Mouse (Mus musculus) heart, adult 2 months (tissue): ENCODE results near the gene Cyp2g1. TPM values are rescaled to one million over a fixed set of nuclear protein-coding genes. Genes with fewer than 3 reads are reported as not detected.
"Not testable (repeated sequence)": the region's sequence is repeated elsewhere in the genome, so short reads cannot be mapped to it uniquely, and the experiment has no call there.

Source experiments
- DNase-seq, 2 experiments: peaks; one replicate each; pipeline ENCODE4 v3.0.0; 2021
- H3K27ac ChIP-seq: fragments of 200-600 bp; 2 replicates; pipeline ENCODE4 v1.8.1; 2022
- H3K27me3 ChIP-seq: fragments of 200-500 bp; 2 replicates; pipeline ENCODE4 v1.6.1; 2012; ENCODE audit warnings: mild to moderate bottlenecking, low read length, inconsistent platforms, mixed read lengths; ENCODE audit not compliant: control insufficient read depth, insufficient read depth
- H3K36me3 ChIP-seq: fragments of 200-500 bp; 2 replicates; pipeline ENCODE4 v1.6.1; 2012; ENCODE audit warnings: low read length, inconsistent platforms; ENCODE audit not compliant: control insufficient read depth, insufficient read depth
- H3K4me1 ChIP-seq: fragments of 200-500 bp; 2 replicates; pipeline ENCODE4 v1.6.1; 2011; ENCODE audit warnings: low read length; ENCODE audit not compliant: control insufficient read depth, insufficient read depth
- H3K4me3 ChIP-seq: fragments of 200-600 bp; 2 replicates; pipeline ENCODE4 v1.8.1; 2022
- H3K79me2 ChIP-seq: fragments of 200-500 bp; replicated peaks from 2 replicates; pipeline ENCODE4 v1.6.1; 2012; ENCODE audit warnings: mild to moderate bottlenecking, inconsistent platforms, low read length, moderate library complexity, mixed read lengths; ENCODE audit not compliant: control insufficient read depth, insufficient read depth
- H3K9ac ChIP-seq: fragments of 200-500 bp; 2 replicates; pipeline ENCODE4 v1.6.1; 2012; ENCODE audit warnings: low read depth, mild to moderate bottlenecking, control low read depth, inconsistent platforms, low read length, mixed read lengths
- CTCF ChIP-seq: fragments of 200-600 bp; IDR thresholded peaks from 2 replicates; pipeline ENCODE4 v1.8.1; 2022; ENCODE audit warnings: antibody characterized with exemption, mild to moderate bottlenecking, moderate library complexity
- EP300 ChIP-seq: fragments of 200-500 bp; IDR thresholded peaks from 2 replicates; pipeline ENCODE4 v1.6.1; 2011; ENCODE audit warnings: low read depth, low read length, control low read depth; ENCODE audit not compliant: insufficient read depth
- POLR2A ChIP-seq: fragments of 200-500 bp; IDR thresholded peaks from 2 replicates; pipeline ENCODE4 v1.6.1; 2011; ENCODE audit warnings: mild to moderate bottlenecking, low read depth, low read length, control low read depth; ENCODE audit not compliant: insufficient read depth
- WGBS: fragments of 180-500 bp; shearing (Covaris S2); methylation state at CpG from one replicate; pipeline ENCODE4 v1.1.7; 2018; 5-methylcytosine and 5-hydroxymethylcytosine counted together
- intact Hi-C: fragments of 180-260 bp; cut with DNase I; formaldehyde crosslinking; loops from one replicate; pipeline ENCODE4 v1.15.1; 2025
- polyA plus RNA-seq: library from polyadenylated mRNA; depleted of rRNA; stranded (reverse); fragments of >200 nt; gene quantifications from 2 replicates; pipeline ENCODE4 v1.2.3, GENCODE M21; 2012
- total RNA-seq, 2 experiments: library from RNA; stranded (reverse); gene quantifications; 2 replicates each; pipeline ENCODE4 v1.2.3; 2021

The Cyp2g1 gene
- total and polyA plus RNA-seq, 3 experiments = not detected

GRCm38 (mm10) chr7:26778474-26778873, 30.2 kb upstream of the Cyp2g1 start:
- peak in 1 of 2 experiments; percentile 6 for DNase-seq
- Histone ChIP-seq H3K4me1 (no peaks in the 10 kb centered on the region), H3K27me3 (no peaks in the 10 kb centered on the region), H3K9ac (no peak overlapping the region), H3K27ac (no peak overlapping the region), H3K79me2 (no peaks in the 10 kb centered on the region), H3K36me3 (no peaks in the 10 kb centered on the region), H3K4me3 (no peak overlapping the region)
- 32% methylated on average over 6 of the region's 6 CpGs for WGBS
- intact Hi-C loops = loop anchor here (10.0 kb wide), 1 partner anchor 346 kb away; no protein-coding TSS in a partner anchor
- TF ChIP-seq POLR2A = no peak
- TF ChIP-seq CTCF = peak; percentile 65

- H3K4me3 ChIP-seq = no peak overlapping the region
- 79% methylated on average over 5 of the region's 5 CpGs for WGBS
These were observed 28.8 kb upstream of the Cyp2g1 start for GRCm38 (mm10) chr7:26779799-26780416.

GRCm38 (mm10) chr7:26780510-26780909, 28.2 kb upstream of the Cyp2g1 start:
- Histone ChIP-seq H3K27ac (no peak overlapping the region), H3K79me2 (no peaks in the 10 kb centered on the region), H3K4me1 (no peaks in the 10 kb centered on the region), H3K27me3 (no peaks in the 10 kb centered on the region), H3K9ac (no peak overlapping the region), H3K36me3 (no peaks in the 10 kb centered on the region), H3K4me3 (no peak overlapping the region)
- 12% methylated on average over 11 of the region's 11 CpGs for WGBS
- no peak for DNase-seq
- intact Hi-C loops = no loop called here
- TF ChIP-seq CTCF (no peak), POLR2A (no peak), EP300 (no peak)

More at GRCm38 (mm10) chr7:26779799-26780416, 28.8 kb upstream of the Cyp2g1 start:
- Histone ChIP-seq H3K27me3 (no peaks in the 10 kb centered on the region), H3K36me3 (no peaks in the 10 kb centered on the region), H3K9ac (no peak overlapping the region), H3K79me2 (no peaks in the 10 kb centered on the region), H3K27ac (no peak overlapping the region), H3K4me1 (no peaks in the 10 kb centered on the region)
- no peak for TF ChIP-seq POLR2A
- TF ChIP-seq EP300 = no peak
- no peak for TF ChIP-seq CTCF
- no peak for DNase-seq
- intact Hi-C loops = loop anchor here (10.0 kb wide), 1 partner anchor 345 kb away; no protein-coding TSS in a partner anchor

- TF ChIP-seq CTCF (no peak), POLR2A (no peak), EP300 (no peak)
- H3K79me2 ChIP-seq = no peaks in the 10 kb centered on the region
- H3K4me1 ChIP-seq = no peaks in the 10 kb centered on the region
- H3K27ac ChIP-seq = no peak overlapping the region
- H3K27me3 ChIP-seq = no peaks in the 10 kb centered on the region
- H3K36me3 ChIP-seq = no peaks in the 10 kb centered on the region
- intact Hi-C loops = no loop called here
- 25% methylated on average over 8 of the region's 8 CpGs for WGBS
- H3K4me3 ChIP-seq = no peak overlapping the region
- H3K9ac ChIP-seq = no peak overlapping the region
- DNase-seq = no peak
These were observed 27.5 kb upstream of the Cyp2g1 start for GRCm38 (mm10) chr7:26780998-26781766.

- no peaks in the 10 kb centered on the region for H3K79me2 ChIP-seq
- H3K27me3 ChIP-seq = no peaks in the 10 kb centered on the region
- H3K4me1 ChIP-seq = no peaks in the 10 kb centered on the region
- no peak for TF ChIP-seq EP300
- intact Hi-C loops = no loop called here
- H3K4me3 ChIP-seq = no peak overlapping the region
- H3K9ac ChIP-seq = no peak overlapping the region
- no peaks in the 10 kb centered on the region for H3K36me3 ChIP-seq
- 39% methylated on average over 8 of the region's 8 CpGs for WGBS
- no peak for DNase-seq
- no peak overlapping the region for H3K27ac ChIP-seq
These were observed 26.9 kb upstream of the Cyp2g1 start for GRCm38 (mm10) chr7:26781767-26782131.

- H3K4me1 ChIP-seq = no peaks in the 10 kb centered on the region
- H3K9ac ChIP-seq = no peak overlapping the region
- no peak for TF ChIP-seq CTCF
- TF ChIP-seq EP300 = no peak
- TF ChIP-seq POLR2A = no peak
- H3K27ac ChIP-seq = no peak overlapping the region
- H3K27me3 ChIP-seq = no peaks in the 10 kb centered on the region
- H3K4me3 ChIP-seq = no peak overlapping the region
- 40% methylated on average over 5 of the region's 5 CpGs for WGBS
- intact Hi-C loops = no loop called here
- H3K79me2 ChIP-seq = no peaks in the 10 kb centered on the region
- DNase-seq = peak in 1 of 2 experiments; percentile 25
- H3K36me3 ChIP-seq = no peaks in the 10 kb centered on the region
These were observed 25.5 kb upstream of the Cyp2g1 start for GRCm38 (mm10) chr7:26783163-26783562.

- H3K27ac ChIP-seq, H3K9ac ChIP-seq, DNase-seq, H3K79me2 ChIP-seq, intact Hi-C loops, H3K27me3 ChIP-seq, H3K36me3 ChIP-seq, H3K4me3 ChIP-seq, H3K4me1 ChIP-seq: not testable (repeated sequence)
- 49% methylated on average over 1 of the region's 1 CpGs for WGBS
These were observed 22.7 kb upstream of the Cyp2g1 start for GRCm38 (mm10) chr7:26786013-26786412.
